Mouse (Mus musculus) large intestine, adult 2 months (tissue): ENCODE results near the gene Ccnb1. TPM values are rescaled to one million over a fixed set of nuclear protein-coding genes. Genes with fewer than 3 reads are reported as not detected.
"Not testable (repeated sequence)": the region's sequence is repeated elsewhere in the genome, so short reads cannot be mapped to it uniquely, and the experiment has no call there.

ENCODE experiments used
- DNase-seq: peaks from one replicate; pipeline ENCODE4 v3.0.0-alpha.2; 2012; ENCODE audit warnings: low read depth, low spot score
- WGBS: fragments of 180-500 bp; shearing (Covaris S2); methylation state at CpG from one replicate; pipeline ENCODE4 v1.1.7; 2018; 5-methylcytosine and 5-hydroxymethylcytosine counted together
- polyA plus RNA-seq: library from polyadenylated mRNA; depleted of rRNA; stranded (reverse); fragments of >200 nt; gene quantifications from 2 replicates; pipeline ENCODE4 v1.2.3, GENCODE M21; 2012; rRNA removed

The Ccnb1 gene
- 35.5 and 37.9 TPM in 2 replicates for polyA plus RNA-seq

DNA sequence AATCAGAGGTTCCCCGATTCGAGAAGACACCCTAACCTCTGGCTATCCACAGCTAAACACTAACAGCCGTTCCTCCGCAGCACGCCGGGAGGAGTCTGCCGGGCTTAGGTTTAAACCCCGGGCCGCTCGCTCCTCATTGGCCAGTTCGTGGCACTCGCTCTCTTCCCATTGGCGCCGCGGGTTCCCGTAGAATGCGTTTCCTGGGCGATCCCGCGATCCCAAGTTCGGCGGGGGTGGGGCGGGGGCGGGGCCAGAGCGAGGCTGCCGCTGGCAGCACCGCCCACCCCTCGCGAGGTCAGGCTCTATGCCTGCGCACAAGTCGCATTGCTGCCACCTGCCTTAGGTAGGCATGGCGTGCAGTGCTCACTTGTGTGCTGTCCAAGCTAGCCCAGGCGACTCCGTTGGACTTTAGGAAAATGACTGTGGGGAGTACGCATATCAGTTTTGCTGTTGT is at the start of gene Ccnb1:
TSS of gene Ccnb1 (minus strand) at position 157 of the 454 bp plus-strand sequence.
- DNase-seq, result peak; percentile 68
- under 1% methylated on average over 35 of the region's 35 CpGs for WGBS

DNA sequence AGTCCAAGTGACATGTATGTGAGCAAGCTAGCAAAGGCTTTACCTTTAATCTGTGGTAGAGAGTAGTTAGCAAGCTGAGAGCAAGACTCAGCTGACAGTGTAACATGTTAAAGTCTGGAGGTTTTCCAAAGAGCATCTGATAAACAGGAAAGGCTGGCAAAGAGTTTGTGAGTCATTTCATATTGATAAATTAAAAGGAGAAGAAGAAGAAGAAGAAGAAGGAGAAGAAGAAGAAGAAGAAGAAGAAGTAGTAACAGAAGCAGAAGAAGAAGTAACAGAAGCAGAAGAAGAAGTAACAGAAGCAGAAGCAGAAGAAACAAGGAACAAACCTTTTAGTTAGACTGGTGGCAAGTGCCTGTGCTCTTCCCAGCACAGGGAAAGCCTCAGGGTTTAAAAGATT is 48.4 kb upstream of the Ccnb1 start:
- no peak for DNase-seq

DNA sequence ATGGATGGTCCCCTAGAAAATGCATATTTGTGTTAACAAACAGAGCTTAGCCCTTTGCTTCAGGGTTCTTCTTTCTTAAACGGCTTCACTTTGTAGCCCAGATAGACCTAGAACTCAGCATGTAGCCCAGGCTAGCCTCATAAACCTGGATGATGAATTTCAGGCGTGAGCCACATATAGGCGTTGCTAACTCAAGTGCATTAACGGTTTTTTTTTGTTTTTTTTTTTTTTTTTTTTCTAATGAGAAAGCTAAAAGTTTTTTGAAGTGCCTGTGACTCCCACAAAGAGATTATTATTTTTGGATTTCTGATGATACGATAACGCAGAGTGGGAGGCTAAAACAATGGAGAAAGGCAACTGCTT is 47.3 kb upstream of the Ccnb1 start:
- DNase-seq, result no peak
- WGBS, result 40% methylated on average over 6 of the region's 6 CpGs

DNA sequence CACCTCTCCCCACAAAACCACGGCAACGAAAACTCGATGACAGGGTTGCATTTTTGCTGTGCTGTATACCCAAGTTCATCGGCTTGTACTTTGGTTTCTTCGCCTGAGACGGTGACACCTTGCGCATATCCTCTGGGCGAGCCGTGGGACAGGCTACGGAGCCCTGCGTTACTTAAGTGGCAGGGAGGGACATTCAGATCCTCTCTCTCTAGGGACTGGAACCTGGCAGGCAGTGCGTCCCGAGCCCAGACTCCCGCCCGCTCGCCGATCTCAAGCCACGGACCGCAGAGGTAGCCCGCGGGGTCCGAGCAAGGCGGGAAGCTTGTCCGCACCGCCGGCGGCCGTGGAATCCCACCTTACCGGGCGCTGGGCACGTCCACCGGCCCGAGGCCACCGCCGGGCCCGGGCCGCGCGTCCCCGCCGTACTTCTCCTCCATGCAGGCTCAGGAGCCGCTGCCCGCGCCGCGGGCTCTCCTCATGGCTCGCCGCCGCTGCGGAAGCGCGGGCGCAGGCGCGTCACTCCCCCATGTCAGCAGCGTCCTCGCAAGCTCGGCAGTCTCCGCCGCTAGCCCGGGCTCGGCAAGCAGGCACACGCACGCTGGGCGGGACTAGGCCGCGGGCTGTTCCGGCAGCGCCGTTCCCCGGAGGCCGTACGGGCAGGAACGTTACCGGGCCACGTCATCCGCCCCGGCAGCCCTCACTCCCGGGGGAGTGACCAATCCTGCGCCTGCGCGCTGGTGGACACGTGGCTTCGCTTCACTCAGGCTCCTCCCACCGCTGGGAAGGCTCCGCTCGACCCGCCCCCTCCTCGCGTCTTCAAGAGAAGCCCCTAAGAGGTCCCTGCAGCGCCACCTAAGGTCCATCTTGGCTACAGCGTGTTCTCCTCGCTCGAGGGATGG is 46.6 kb upstream of the Ccnb1 start, which contains the start of gene Slc30a5:
TSS of gene Slc30a5 (minus strand) at position 687 of the 899 bp plus-strand sequence.
- under 1% methylated on average over 94 of the region's 94 CpGs for WGBS
- peak; percentile 98 for DNase-seq

DNA sequence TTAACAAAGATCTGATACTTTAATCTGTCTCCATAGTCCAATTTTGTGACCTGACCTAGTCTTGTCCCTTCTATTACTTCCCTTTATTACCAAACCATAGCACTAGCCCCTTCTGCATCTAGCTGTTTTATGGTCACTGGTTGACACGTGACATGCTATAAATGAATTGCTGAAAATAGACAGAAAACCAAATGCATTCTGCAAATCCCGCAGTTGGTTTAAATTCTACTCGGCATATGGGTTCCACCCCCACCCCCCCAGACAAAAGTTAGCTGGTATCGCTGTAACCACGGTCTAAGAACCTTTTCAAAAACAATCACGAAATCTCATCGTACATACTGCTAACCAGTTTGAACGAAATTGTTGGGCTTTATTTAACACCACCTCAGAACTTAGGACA is 45.8 kb upstream of the Ccnb1 start:
- WGBS, result under 1% methylated on average over 8 of the region's 8 CpGs
- DNase-seq, result no peak

DNA sequence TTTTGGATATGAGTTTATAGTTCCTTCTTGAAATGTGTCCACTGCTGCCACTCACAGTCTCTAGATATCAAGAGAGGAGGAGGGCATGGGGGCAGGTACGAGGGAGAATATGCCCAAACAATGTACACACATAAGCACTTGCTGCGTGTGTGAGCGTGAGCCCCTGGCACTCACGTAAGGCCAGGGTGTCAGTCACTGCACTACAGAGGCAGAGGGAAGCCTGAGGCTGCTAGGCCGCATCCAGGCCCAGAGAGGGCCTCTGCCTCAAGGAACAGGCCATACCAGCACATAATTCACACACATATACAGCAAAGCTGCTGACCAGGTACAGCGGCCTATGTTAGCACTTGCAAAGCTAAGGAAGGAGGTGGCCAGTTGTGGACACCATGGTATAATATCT is 44.8 kb upstream of the Ccnb1 start:
- 72% methylated on average over 6 of the region's 6 CpGs for WGBS
- DNase-seq, result no peak

DNA sequence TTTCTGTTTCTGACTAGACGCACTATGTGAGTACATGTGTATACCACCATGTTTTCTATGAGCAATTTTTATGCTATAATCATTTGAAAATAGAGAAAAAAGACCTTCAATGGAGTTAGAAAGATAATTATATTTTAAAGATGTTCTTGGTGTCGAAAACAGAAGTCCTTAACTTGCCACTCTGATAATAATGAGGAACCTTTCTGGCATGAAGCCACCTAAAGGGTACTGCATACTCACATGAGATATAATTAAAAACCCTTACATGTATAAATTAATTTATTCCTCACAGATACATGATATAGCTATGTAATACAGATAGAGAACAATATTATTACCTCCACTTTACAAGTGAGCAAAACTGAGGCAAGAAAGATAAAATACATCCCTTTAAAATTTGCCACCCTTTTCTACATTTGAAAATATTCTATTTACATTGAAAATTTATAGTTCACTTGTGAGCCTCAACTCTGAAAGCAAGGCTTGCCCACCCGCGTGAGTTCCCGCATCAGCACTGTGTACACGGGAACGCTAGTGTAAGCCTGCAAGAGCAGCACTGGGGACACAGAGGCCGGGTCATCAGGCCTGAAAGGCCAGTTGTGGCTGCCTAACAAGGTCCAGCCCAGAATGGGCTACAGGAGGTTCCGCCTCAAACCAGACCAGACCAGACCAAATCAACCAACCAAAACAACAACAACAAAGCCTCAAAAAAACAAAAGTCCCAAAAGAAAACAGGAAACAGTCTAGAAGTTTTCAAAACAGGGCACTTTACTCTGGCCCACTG is 39.4 kb upstream of the Ccnb1 start:
- DNase-seq, result no peak
- 90% methylated on average over 9 of the region's 9 CpGs for WGBS

DNA sequence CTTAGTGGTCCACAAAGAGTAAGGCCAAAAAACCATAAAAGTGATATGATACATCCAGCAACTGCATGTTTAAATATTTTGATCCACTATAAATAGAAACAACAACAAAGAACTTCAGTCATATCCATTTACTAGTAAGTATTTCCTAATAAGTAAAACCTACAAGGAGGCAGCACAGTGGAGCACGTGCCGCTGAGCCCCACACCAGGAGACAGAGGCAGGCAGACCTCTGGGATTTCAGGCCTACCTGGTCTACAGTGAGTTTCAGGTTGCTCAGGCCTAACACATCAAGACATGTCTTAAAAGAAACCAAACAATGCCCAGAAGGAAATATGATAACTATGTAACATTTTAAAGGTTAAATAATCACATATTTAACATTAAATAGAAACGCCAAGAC is 38.5 kb upstream of the Ccnb1 start:
- DNase-seq, result no peak
- WGBS, result 92% methylated on average over 3 of the region's 3 CpGs

DNA sequence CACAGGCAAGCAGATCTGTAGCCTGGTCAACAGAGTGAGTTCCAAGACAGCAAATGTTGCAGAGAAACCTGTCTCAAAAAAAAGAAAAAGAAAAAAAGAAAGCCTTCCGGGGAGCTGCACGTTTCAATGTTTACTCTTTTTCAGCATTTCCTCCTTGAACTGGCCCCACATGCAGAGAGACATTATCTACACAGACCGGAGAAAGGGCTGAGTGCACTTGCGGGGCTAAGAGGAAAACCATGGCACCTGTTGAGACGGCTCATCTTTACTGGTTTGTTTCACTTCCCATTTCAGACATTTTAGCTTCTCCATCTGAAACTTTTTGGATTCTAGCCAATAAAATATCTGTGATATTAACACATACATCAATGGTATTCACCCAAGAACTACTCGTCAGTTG is 37.9 kb upstream of the Ccnb1 start:
- no peak for DNase-seq
- 38% methylated on average over 6 of the region's 6 CpGs for WGBS

DNA sequence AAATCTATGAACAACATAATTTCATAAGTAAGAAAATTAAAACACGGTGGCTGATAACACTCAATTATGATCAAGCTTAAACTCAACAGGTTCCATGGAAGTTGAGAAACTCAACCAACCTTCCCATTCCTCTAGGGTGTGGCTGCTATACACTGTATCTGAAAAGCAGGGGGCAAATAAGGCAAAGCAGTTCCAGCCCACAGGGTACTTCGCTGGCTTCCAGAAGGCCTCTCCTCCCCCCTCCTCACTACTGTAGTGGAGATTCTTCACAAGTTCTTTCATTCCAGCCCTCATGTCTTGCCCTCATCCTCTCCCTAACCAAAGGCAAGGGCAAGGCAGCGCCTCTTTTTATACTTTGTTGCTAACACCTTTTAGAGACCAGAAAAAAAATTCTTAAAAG is 37.5 kb upstream of the Ccnb1 start:
- 92% methylated on average over 3 of the region's 3 CpGs for WGBS
- no peak for DNase-seq

DNA sequence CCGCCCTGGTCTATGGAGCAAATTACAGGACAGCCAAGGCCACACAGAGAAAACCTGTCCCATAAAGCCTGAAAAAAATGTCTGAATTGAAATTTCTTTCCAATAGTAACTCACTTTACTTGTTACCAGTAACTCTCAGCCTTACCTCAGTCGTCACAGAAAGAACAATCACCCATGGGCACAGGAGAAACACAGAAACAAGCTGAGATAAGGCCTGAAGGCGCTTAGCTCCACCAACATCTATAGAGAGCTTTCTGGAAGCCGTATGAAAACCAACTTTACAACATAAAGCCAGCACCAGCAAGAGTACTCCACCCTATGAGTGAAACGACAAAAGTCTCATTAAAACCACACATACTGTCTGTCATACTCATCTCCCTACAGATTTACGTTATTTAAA is 28.1 kb upstream of the Ccnb1 start:
- no peak for DNase-seq
- WGBS, result 85% methylated on average over 6 of the region's 6 CpGs

DNA sequence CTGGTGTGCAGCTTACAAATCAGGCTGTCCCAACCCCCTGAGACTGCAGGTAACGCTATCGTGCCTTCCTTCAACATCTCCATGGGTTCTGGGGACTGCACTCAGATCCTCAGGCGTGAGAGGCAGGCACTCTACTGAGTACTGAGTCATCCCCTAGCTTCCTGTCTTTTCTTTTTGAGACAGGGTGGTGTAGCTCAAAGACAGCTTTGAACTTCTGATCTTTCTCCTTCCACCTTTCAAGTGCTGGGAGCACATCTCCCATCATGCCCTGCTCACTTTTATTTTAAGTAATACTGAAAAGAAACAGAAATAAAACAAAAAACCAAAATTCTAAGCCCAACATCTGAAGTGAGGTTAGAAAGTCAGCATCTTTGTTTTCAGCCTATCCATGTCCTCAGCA is 19.4 kb upstream of the Ccnb1 start:
- WGBS, result 96% methylated on average over 3 of the region's 3 CpGs
- no peak for DNase-seq

DNA sequence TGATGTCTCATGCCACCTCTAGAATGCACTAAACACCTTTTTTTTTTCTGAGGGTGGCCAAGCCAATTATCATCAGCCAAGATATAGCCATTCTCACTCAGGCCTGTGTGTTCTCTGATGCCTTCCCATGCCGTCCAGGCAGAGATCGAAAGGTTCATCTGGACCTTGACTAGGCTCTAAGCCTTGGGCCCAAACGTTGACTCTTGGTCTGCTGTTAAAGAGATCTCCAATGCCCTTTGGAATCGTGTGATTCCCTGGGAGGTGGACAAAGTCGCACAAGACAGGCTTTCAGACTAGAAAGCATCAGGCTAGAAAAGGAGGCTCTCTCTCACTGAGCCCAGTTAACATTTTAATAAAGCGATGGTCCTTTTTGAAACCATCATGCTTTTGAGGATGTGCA is 10.8 kb upstream of the Ccnb1 start:
- no peak for DNase-seq
- WGBS, result 83% methylated on average over 6 of the region's 6 CpGs

DNA sequence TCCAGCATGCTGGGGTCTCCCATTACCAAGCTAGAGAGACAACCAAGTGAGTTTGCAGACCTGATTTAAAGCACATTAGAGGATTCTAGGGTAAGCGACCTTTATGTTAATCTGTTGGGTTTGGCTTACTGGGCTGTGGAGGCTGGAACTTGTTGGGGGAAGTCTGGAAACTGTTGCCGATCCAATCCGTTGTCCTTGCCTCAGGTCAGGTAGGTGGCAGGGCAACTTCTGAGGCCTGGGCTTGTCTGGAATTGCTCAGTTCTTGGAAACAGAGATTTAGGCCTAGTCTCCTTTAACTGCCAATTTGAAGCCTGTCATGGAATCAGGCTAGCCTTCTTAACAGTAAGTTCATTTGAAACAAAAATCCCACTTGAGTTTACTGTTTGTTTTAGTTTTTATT is 2.7 kb upstream of the Ccnb1 start:
- 96% methylated on average over 3 of the region's 3 CpGs for WGBS
- no peak for DNase-seq

GRCm38 (mm10) chr13:100788057-100788456 is 1.7 kb upstream of the Ccnb1 start:
- 92% methylated on average over 12 of the region's 14 CpGs for WGBS
- DNase-seq, result not testable (repeated sequence)

DNA sequence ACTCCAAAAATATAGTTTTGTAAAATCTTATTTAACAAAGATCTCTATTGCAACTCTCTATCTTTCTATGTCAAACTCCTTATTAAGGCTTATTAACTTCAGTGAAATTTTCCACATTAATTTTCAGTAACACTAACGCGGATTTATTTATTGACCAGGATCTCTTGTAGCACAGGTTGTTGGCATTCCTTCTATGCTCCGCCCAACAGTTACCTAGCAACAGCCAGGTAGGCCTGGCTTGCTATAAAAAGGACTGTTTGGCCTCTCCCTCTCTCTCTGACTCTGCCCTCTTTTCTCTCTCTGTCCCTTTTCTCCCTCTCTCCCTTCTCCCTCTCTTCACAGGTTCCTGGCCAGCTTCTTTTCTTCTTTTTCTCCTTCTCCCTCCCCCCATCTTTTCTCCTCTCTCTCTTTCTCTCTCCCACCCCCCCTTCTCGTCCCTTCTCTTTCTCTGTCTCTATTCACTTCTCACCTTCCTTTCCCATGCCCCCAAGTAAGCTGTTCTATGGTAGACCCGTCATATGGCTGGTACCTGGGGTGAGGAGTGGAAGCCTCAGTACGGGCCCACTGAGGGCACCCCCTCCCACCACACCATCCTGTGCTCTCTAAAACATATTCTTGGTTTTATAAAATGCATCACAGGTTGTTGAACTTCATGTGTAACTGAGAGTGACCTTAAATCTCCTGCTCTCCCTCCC is 1.1 kb upstream of the Ccnb1 start:
- 38% methylated on average over 6 of the region's 6 CpGs for WGBS
- peak; percentile 51 for DNase-seq

DNA sequence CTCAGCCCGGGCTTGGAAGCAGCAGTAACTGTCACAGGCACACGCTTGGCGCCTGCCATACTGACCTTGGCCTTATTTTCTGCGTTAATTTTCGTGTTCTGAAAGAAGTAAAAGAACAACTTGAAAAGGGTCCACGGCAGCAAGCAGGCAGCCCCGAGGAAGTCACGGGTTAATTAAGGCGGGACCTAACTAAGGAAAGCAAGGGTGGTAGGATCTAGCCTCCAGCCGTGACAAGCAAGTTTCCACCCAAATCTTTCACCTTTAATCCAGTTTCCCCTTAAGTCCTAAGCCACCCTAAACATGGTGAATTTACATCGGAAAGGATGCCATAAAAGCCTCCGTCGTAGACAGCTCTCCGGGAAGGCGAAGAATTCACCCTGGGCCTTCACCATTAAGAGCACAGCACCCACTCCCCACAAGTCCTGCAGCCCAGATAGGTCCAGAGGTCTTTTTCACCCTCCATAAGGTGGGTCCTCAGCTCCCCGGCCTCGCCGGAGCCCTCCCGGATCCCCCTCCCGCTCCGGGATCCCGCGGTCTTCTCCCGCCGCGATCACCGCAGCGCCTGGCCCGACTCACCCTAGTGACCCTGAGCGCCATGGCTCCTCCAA is 460 bp downstream of the Ccnb1 start:
- WGBS, result under 1% methylated on average over 30 of the region's 30 CpGs
- DNase-seq, result no peak

GRCm38 (mm10) chr13:100777491-100777890 is 8.9 kb downstream of the Ccnb1 start:
- 81% methylated on average over 3 of the region's 3 CpGs for WGBS
- DNase-seq, result no peak

GRCm38 (mm10) chr13:100776710-100777109 is 9.7 kb downstream of the Ccnb1 start:
- WGBS, result 63% methylated on average over 6 of the region's 6 CpGs
- no peak for DNase-seq

GRCm38 (mm10) chr13:100776056-100776419 is 10.3 kb downstream of the Ccnb1 start:
- DNase-seq, result no peak
- WGBS, result 3% methylated on average over 8 of the region's 8 CpGs
